Mouse (Mus musculus) embryonic fibroblast, embryonic 13.5 days (primary cell): ENCODE results near the gene Maml1.

Experiments used
- CTCF ChIP-seq: IDR thresholded peaks from 2 replicates; pipeline ENCODE4 v1.5.1; 2011; ENCODE audit warnings: mild to moderate bottlenecking, control low read depth, low read length, moderate library complexity, borderline replicate concordance; ENCODE audit not compliant: insufficient read depth
- POLR2A ChIP-seq: IDR thresholded peaks from 2 replicates; pipeline ENCODE4 v1.6.1; 2011; ENCODE audit warnings: low read depth, mild to moderate bottlenecking, control low read depth, low read length, moderate library complexity

DNA sequence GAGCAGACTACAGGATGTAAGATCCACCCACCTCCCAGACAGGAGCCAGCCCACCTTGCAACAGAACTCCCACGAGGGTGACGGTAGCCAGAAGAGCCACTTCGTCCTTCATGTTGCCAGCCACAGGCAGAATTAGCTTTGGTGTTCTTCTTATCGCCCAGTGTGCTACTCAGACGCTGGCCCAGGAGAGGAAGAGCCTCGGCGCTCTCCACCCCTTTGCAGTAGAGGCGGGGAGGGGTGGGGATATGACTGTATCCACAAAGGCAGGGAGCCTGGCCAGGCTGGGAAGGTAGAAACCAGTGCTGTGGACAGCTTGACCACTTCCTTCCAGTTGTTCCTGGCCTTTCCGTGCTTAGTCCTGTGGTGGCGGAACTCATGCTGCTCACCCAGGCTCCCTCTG is 53.8 kb downstream of the Maml1 start, which contains the start of gene Ltc4s:
- TF ChIP-seq CTCF (no peak), POLR2A (no peak)
